Mouse (Mus musculus): ENCODE measurements around the gene Pbx3.

The Pbx3 gene

DNA sequence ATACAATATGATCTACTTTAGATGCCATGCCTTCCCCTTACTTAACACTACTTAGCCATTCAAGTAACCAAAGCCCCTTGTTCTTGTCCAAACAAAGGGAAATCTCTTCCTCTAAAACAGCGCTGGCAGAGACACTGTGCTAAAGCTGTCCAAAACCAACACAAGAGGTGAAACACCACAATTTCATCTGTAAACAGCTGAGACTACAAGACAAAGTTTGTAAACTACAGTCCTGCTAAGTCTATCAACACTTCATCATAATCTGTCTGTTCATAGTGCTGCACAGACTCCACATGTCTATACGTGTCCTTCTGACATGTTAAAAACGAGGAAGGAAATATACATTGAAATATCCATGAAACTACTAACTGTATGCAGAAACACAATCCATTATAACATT is 151.5 kb downstream of the Pbx3 start:
- no peak for ATAC-seq (ENCODE audit: low TSS enrichment)

- ATAC-seq (ENCODE audit: low TSS enrichment): no peak
Observed at GRCm38 (mm10) chr2:34219150-34219549, 153.8 kb downstream of the Pbx3 start.

DNA sequence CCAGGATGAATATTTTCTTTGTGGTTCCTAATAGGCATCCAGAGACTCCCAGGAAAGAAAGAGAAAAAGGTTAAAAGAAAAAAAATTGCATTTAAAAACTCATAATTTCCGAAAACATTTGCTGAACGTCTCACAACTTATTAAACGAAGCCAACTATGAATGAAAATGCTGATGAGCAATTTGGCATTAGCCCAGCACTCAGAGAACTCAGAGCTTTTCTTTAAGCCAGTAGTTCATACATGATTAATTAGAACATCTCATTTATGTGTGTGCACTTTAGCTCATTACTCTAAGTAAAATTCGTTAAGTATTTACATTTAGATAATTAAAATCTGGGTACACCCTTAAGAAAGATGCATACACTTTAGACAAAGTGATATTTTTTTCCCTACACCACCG is 155.3 kb downstream of the Pbx3 start:
- no peak for ATAC-seq (ENCODE audit: low TSS enrichment)

GRCm38 (mm10) chr2:34215496-34215895 is 157.4 kb downstream of the Pbx3 start:
- ATAC-seq (ENCODE audit: low TSS enrichment): peak; percentile 94

GRCm38 (mm10) chr2:34212418-34212817 is 160.5 kb downstream of the Pbx3 start:
- ATAC-seq (ENCODE audit: low TSS enrichment): peak; percentile 79; the same call in 1 of the 2 replicates

DNA sequence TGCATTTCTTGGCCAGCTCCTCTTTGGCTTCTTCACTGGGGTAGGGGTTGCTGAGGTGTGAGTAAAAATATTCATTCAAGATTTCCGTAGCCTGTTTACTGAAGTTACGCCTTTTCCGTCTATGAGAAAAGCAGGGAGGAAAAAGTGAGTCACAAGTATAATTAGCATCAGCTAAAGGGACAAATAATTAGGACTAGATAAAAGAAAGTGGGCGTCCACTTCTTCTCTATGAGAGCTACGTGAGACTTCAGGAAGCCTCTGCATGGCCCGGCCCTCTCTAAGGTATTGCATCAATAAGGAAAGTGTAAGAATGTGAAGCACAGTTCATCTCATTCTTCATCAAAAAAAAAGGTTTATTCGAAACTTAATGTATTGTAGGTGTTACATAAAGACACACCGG is 168.1 kb downstream of the Pbx3 start:
- no peak for ATAC-seq (ENCODE audit: low TSS enrichment)

DNA sequence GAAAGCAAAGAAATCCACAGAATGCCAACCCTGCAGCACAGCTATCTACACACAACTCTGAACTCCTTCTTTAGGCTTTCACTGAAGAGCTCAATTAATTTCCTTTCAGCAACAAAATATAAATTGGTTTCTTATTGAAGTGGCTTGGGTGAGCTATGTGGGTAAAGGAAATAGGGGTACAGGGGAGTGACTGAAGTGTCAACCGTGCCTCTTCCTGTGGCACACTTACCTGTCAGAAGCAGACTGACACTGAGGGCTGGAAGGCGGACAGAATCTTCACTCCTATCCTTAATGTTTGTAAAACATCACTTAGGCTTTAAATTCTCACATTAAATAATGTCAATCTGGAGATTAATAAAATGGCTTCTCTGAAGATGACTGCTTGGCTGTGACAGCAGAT is 168.6 kb downstream of the Pbx3 start:
- ATAC-seq (ENCODE audit: low TSS enrichment): no peak

GRCm38 (mm10) chr2:34193870-34194820 is 178.8 kb downstream of the Pbx3 start:
- ATAC-seq (ENCODE audit: low TSS enrichment): no peak

GRCm38 (mm10) chr2:34193276-34193675 is 179.7 kb downstream of the Pbx3 start:
- peak; percentile 41; the same call in 1 of the 2 replicates for ATAC-seq (ENCODE audit: low TSS enrichment)

- ATAC-seq (ENCODE audit: low TSS enrichment): no peak
Observed at GRCm38 (mm10) chr2:34187366-34187765, 185.6 kb downstream of the Pbx3 start.

DNA sequence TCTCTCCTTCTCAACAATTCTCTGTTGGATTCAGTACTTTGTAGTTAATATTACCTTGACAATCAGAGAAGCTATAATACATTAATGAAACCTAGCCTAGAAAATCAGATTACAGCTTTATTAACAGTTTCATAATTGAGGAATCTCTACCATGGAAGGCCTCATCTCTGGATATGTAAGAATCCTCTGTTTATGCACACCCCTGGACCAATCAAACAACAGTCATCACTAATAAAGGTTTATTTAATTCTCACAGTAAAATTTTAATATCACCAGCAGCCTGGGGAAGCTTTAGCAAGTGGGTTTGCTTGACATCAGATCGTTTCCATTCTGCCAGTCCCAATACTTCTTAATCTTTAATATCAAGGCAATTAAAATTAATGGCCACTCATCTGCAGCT is 191.3 kb downstream of the Pbx3 start:
- no peak for ATAC-seq (ENCODE audit: low TSS enrichment)

- ATAC-seq (ENCODE audit: low TSS enrichment): no peak
Observed at GRCm38 (mm10) chr2:34179299-34179698, 193.6 kb downstream of the Pbx3 start.

- no peak for ATAC-seq (ENCODE audit: low TSS enrichment)
Observed at GRCm38 (mm10) chr2:34178653-34179052, 194.3 kb downstream of the Pbx3 start.

DNA sequence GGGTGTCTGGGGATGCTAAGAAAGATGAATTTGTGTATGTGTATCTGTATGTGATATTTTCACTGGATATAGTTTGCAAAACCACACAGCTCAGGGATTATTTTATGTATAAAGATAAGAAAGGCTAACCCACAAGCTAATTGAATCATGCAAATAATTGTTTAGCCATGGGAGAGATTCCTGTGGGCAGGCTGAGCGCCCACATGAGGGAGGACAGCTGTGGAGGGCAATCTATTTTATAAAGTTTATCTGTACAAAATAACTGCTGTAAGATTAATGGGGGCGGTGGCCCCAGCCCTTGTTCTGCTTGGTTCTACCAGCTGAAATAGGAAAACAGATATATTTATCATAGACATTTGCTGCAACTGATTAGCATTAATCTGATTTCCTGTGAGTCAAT is 202.5 kb downstream of the Pbx3 start:
- no peak for ATAC-seq (ENCODE audit: low TSS enrichment)

- no peak for ATAC-seq (ENCODE audit: low TSS enrichment)
Observed at GRCm38 (mm10) chr2:34169626-34170025, 203.3 kb downstream of the Pbx3 start.

- ATAC-seq (ENCODE audit: low TSS enrichment): no peak
Observed at GRCm38 (mm10) chr2:34168191-34168590, 204.8 kb downstream of the Pbx3 start.

GRCm38 (mm10) chr2:34162484-34162883 is 210.5 kb downstream of the Pbx3 start:
- no peak for ATAC-seq (ENCODE audit: low TSS enrichment)

GRCm38 (mm10) chr2:34157746-34158145 is 215.2 kb downstream of the Pbx3 start:
- ATAC-seq (ENCODE audit: low TSS enrichment): no peak

DNA sequence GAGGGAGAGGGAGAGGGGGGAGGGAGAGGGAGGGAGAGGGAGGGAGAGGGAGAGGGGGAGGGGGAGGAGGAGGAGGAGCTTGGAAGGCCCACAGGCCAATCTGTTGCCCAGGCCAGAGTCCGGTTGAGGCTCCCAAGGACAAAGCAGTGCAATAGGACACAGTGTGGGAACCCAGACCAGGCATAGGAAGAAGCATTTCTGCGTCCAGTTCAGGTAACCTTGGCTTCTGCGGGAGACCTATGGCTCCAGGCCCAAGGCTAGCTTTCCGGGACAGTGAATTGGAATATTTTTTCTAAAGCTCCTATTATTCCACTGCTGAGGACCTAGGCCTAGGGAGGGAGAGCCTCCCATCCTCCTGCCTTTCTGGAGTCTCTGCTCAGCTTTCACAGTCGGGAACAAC is 218.1 kb downstream of the Pbx3 start:
- no peak for ATAC-seq (ENCODE audit: low TSS enrichment)

- no peak for ATAC-seq (ENCODE audit: low TSS enrichment)
Observed at GRCm38 (mm10) chr2:34153336-34153735, 219.6 kb downstream of the Pbx3 start.

DNA sequence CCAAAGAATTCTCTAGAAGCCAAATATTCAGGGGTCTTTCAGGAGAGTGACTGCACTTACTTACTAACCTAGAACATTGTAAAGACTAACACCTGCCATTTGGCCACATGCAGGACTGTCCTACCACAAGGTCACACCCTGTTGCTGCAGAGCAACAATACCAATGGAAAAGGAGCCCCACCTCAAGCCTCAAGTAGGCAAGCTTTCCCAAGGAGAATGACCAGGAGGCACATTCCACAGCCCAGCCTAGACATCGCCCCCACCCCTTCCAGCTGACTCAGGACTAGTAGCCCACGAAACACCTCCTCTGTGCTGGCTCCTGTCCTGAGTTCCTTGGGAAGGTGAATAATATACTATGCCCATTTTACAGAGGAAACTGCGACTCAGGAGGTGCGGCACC is 222.4 kb downstream of the Pbx3 start:
- no peak for ATAC-seq (ENCODE audit: low TSS enrichment)

DNA sequence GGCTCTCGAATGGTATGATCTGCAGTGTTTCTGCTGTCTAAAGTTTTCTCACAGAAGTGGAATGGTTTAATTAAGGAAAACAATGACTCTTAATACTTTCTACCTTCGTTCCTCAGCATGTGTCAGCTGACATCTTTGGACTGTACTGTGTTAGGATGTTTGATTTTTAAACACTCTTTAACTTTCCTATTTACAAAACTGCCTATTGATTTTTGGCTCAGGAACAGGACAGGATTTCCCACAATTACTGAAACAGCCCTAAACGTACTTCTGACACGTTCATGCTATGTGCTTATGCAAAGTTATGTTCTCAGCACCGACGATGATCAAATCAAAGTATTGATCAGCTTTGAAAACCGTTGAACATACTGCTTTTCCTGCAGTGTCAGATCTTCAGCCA is 224.7 kb downstream of the Pbx3 start:
- ATAC-seq (ENCODE audit: low TSS enrichment): no peak

DNA sequence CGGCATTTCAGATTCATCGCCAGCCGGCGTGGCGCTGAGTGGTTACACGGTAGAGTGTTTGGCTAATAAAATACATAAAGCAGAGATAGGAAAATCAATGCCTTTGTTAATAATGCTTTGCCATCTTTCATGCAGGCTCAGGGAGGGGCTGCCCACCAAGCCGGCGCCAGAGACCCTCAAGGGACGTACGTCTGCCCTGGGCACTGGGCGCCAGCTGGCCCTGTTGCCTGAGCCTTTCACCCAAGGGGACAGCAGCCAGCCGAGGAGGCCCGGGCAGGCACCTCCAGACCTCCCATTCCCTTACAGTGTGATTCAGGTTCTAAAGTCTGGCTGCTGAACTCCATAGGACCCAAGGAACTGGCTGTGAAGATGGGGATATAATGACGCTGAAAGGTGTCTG is 225.5 kb downstream of the Pbx3 start:
- no peak for ATAC-seq (ENCODE audit: low TSS enrichment)

DNA sequence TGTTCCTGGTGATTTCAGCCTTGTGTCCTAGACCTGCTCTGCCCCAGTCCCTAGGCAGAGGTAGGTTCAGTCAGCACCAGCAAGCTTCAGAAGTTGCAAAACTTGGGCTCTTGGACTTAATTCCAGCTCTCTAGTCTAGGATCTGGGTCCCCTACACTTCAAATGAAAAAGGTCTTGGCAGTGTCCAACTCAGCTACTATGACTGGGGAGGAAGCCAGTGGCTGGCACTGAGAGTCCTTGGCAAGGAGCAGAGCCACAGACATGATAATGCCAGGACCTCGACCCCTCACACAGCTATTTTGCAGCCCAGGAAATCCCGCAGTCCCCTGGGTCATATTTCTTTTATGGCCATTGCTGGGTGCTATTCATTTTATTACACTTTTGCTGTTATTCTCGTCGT is 225.9 kb downstream of the Pbx3 start:
- ATAC-seq (ENCODE audit: low TSS enrichment): no peak
